Mouse (Mus musculus): ENCODE measurements around the gene Scaf4.

DNA sequence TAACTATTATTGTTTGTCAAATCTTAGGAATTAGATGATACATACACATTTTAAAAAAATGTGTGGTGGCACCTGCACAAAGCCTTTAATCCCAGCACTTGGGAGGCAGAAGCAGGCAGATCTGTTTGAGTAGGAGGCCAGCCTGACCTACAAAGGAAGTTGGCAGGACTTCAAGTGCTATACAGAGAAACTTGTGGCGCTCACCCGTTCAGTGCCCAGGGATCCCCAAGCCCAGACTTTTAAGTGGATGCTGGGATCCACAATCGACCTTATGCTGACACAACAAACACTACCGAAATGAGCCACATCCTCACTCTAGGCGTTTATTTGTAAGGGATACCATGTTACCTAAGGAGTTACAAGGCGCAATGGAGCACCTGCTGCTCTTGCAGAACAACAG is 8.8 kb downstream of the Scaf4 start:
- TF ChIP-seq POLR2A (IDR thresholded peaks at IDR 0.05; ENCODE audit: low read depth, low read length), result no peak
- TF ChIP-seq CTCF (conservative IDR thresholded peaks at IDR 0.05; ENCODE audit: insufficient read depth, insufficient read length, low read depth, low read length), result no peak

All from kidney, adult 2 months (tissue).